Mouse (Mus musculus): Measurements from ENCODE around the gene Col9a2. TPM values are rescaled to one million over a fixed set of nuclear protein-coding genes. Genes with fewer than 3 reads are reported as not detected.
A peak's percentile ranks its signal among the peaks of the same experiment; 100 is the strongest.

Gene Col9a2
- polyA plus RNA-seq (2014; fragmentation: Nextera tagmentation; extraction: Ambion mirVana), result 2.2 and 3.8 TPM in 2 replicates

- DNase-seq (ENCODE audit: low spot score) (no peak), ATAC-seq (peak; percentile 31; the same call in 1 of the 2 replicates)
- Histone ChIP-seq H3K9me3 (replicated peaks; ENCODE audit: control insufficient read depth, low read length) (no peaks in the 10 kb centered on the region), H3K27me3 (replicated peaks; ENCODE audit: control insufficient read depth, insufficient read depth, low read length) (peaks cover 3% of the 10 kb centered on the region; the same call in 1 of the 2 replicates), H3K4me1 (ENCODE audit: control insufficient read depth, insufficient read depth, low read length) (peaks cover 2% of the 10 kb centered on the region; the same call in 1 of the 2 replicates), H3K4me3 (ENCODE audit: low read depth, low read length) (peak within 1 kb of the TSS; percentile 35), H3K27ac (ENCODE audit: low read depth, low read length) (no peak within 1 kb of the TSS), H3K36me3 (ENCODE audit: control insufficient read depth, insufficient read depth, low read length) (no peaks in the 10 kb centered on the region), H3K9ac (ENCODE audit: low read length) (peak within 1 kb of the TSS; percentile 53), H3K4me2 (ENCODE audit: low read length) (peak within 1 kb of the TSS; percentile 63)
- whole genome bisulfite sequencing, result 4% methylated on average over 46 of the region's 46 CpGs
Measured at GRCm38 (mm10) chr4:121039331-121040115, at the start of gene Col9a2. Gene Col9a2 (plus strand): TSS chr4:121039385.

- Histone ChIP-seq H3K27me3 (replicated peaks; ENCODE audit: control insufficient read depth, insufficient read depth, low read length) (no peaks in the 10 kb centered on the region), H3K4me3 (ENCODE audit: low read depth, low read length) (no peak overlapping the region), H3K4me2 (ENCODE audit: low read length) (no peak overlapping the region), H3K9ac (ENCODE audit: low read length) (no peak overlapping the region), H3K9me3 (replicated peaks; ENCODE audit: control insufficient read depth, low read length) (no peaks in the 10 kb centered on the region), H3K4me1 (ENCODE audit: control insufficient read depth, insufficient read depth, low read length) (no peaks in the 10 kb centered on the region), H3K36me3 (ENCODE audit: control insufficient read depth, insufficient read depth, low read length) (no peaks in the 10 kb centered on the region), H3K27ac (ENCODE audit: low read depth, low read length) (no peak overlapping the region)
- ATAC-seq (no peak), DNase-seq (ENCODE audit: low spot score) (no peak)
- 36% methylated on average over 2 of the region's 2 CpGs for WGBS
Measured at GRCm38 (mm10) chr4:120992284-120992683, 46.9 kb upstream of the Col9a2 start.

- H3K36me3 ChIP-seq (ENCODE audit: control insufficient read depth, insufficient read depth, low read length), result no peaks in the 10 kb centered on the region
- H3K9me3 ChIP-seq (replicated peaks; ENCODE audit: control insufficient read depth, low read length), result no peaks in the 10 kb centered on the region
- DNase-seq (ENCODE audit: low spot score) (no peak), ATAC-seq (no peak)
- H3K4me1 ChIP-seq (ENCODE audit: control insufficient read depth, insufficient read depth, low read length), result no peaks in the 10 kb centered on the region
- H3K27me3 ChIP-seq (replicated peaks; ENCODE audit: control insufficient read depth, insufficient read depth, low read length), result no peaks in the 10 kb centered on the region
- no peak overlapping the region for H3K4me3 ChIP-seq (ENCODE audit: low read depth, low read length)
- no peak overlapping the region for H3K27ac ChIP-seq (ENCODE audit: low read depth, low read length)
- H3K9ac ChIP-seq (ENCODE audit: low read length), result no peak overlapping the region
- no peak overlapping the region for H3K4me2 ChIP-seq (ENCODE audit: low read length)
- 90% methylated on average over 1 of the region's 1 CpGs for WGBS
Measured at GRCm38 (mm10) chr4:120993025-120993424, 46.2 kb upstream of the Col9a2 start.

GRCm38 (mm10) chr4:120995911-120996310 is 43.3 kb upstream of the Col9a2 start:
- Histone ChIP-seq H3K36me3 (ENCODE audit: control insufficient read depth, insufficient read depth, low read length) (no peaks in the 10 kb centered on the region), H3K4me3 (ENCODE audit: low read depth, low read length) (no peak overlapping the region), H3K4me2 (ENCODE audit: low read length) (no peak overlapping the region), H3K9ac (ENCODE audit: low read length) (no peak overlapping the region), H3K27ac (ENCODE audit: low read depth, low read length) (no peak overlapping the region), H3K4me1 (ENCODE audit: control insufficient read depth, insufficient read depth, low read length) (no peaks in the 10 kb centered on the region), H3K9me3 (replicated peaks; ENCODE audit: control insufficient read depth, low read length) (no peaks in the 10 kb centered on the region), H3K27me3 (replicated peaks; ENCODE audit: control insufficient read depth, insufficient read depth, low read length) (no peaks in the 10 kb centered on the region)
- no peak for ATAC-seq
- 81% methylated on average over 1 of the region's 1 CpGs for WGBS
- DNase-seq (ENCODE audit: low spot score), result no peak

GRCm38 (mm10) chr4:121001042-121001441 is 38.1 kb upstream of the Col9a2 start:
- 91% methylated on average over 2 of the region's 2 CpGs for WGBS
- DNase-seq (ENCODE audit: low spot score) (no peak), ATAC-seq (no peak)
- Histone ChIP-seq H3K9ac (ENCODE audit: low read length) (no peak overlapping the region), H3K4me3 (ENCODE audit: low read depth, low read length) (no peak overlapping the region), H3K27ac (ENCODE audit: low read depth, low read length) (no peak overlapping the region), H3K4me2 (ENCODE audit: low read length) (no peak overlapping the region), H3K27me3 (replicated peaks; ENCODE audit: control insufficient read depth, insufficient read depth, low read length) (no peaks in the 10 kb centered on the region), H3K36me3 (ENCODE audit: control insufficient read depth, insufficient read depth, low read length) (no peaks in the 10 kb centered on the region), H3K9me3 (replicated peaks; ENCODE audit: control insufficient read depth, low read length) (no peaks in the 10 kb centered on the region), H3K4me1 (ENCODE audit: control insufficient read depth, insufficient read depth, low read length) (peaks cover 24% of the 10 kb centered on the region)

- H3K4me1 ChIP-seq (ENCODE audit: control insufficient read depth, insufficient read depth, low read length), result peaks cover 24% of the 10 kb centered on the region
- no peaks in the 10 kb centered on the region for H3K27me3 ChIP-seq (replicated peaks; ENCODE audit: control insufficient read depth, insufficient read depth, low read length)
- no peak overlapping the region for H3K4me3 ChIP-seq (ENCODE audit: low read depth, low read length)
- DNase-seq (ENCODE audit: low spot score), result no peak
- H3K9ac ChIP-seq (ENCODE audit: low read length), result no peak overlapping the region
- H3K9me3 ChIP-seq (replicated peaks; ENCODE audit: control insufficient read depth, low read length), result no peaks in the 10 kb centered on the region
- peak overlapping the region; percentile 87 for H3K27ac ChIP-seq (ENCODE audit: low read depth, low read length)
- H3K4me2 ChIP-seq (ENCODE audit: low read length), result no peak overlapping the region
- WGBS, result 82% methylated on average over 1 of the region's 1 CpGs
- H3K36me3 ChIP-seq (ENCODE audit: control insufficient read depth, insufficient read depth, low read length), result no peaks in the 10 kb centered on the region
- ATAC-seq, result no peak
Measured at GRCm38 (mm10) chr4:121001659-121002058, 37.5 kb upstream of the Col9a2 start.

- H3K4me1 ChIP-seq (ENCODE audit: control insufficient read depth, insufficient read depth, low read length), result peaks cover 24% of the 10 kb centered on the region
- peak overlapping the region; percentile 49; the same call in 1 of the 2 replicates for H3K9ac ChIP-seq (ENCODE audit: low read length)
- peak; percentile 78 for ATAC-seq
- H3K27ac ChIP-seq (ENCODE audit: low read depth, low read length), result peak overlapping the region; percentile 87
- no peaks in the 10 kb centered on the region for H3K27me3 ChIP-seq (replicated peaks; ENCODE audit: control insufficient read depth, insufficient read depth, low read length)
- no peak overlapping the region for H3K4me3 ChIP-seq (ENCODE audit: low read depth, low read length)
- 16% methylated on average over 8 of the region's 8 CpGs for WGBS
- DNase-seq (ENCODE audit: low spot score), result peak; percentile 76
- peak overlapping the region; percentile 28 for H3K4me2 ChIP-seq (ENCODE audit: low read length)
- no peaks in the 10 kb centered on the region for H3K36me3 ChIP-seq (ENCODE audit: control insufficient read depth, insufficient read depth, low read length)
- no peaks in the 10 kb centered on the region for H3K9me3 ChIP-seq (replicated peaks; ENCODE audit: control insufficient read depth, low read length)
Measured at GRCm38 (mm10) chr4:121002400-121003171, 36.6 kb upstream of the Col9a2 start.

- Histone ChIP-seq H3K4me3 (ENCODE audit: low read depth, low read length) (no peak overlapping the region), H3K36me3 (ENCODE audit: control insufficient read depth, insufficient read depth, low read length) (no peaks in the 10 kb centered on the region), H3K4me1 (ENCODE audit: control insufficient read depth, insufficient read depth, low read length) (peaks cover 24% of the 10 kb centered on the region), H3K27me3 (replicated peaks; ENCODE audit: control insufficient read depth, insufficient read depth, low read length) (no peaks in the 10 kb centered on the region), H3K9ac (ENCODE audit: low read length) (no peak overlapping the region), H3K4me2 (ENCODE audit: low read length) (peak overlapping the region; percentile 35), H3K27ac (ENCODE audit: low read depth, low read length) (peak overlapping the region; percentile 86), H3K9me3 (replicated peaks; ENCODE audit: control insufficient read depth, low read length) (no peaks in the 10 kb centered on the region)
- ATAC-seq, result peak; percentile 74; the same call in 1 of the 2 replicates
- peak; percentile 91 for DNase-seq (ENCODE audit: low spot score)
- WGBS, result 14% methylated on average over 3 of the region's 3 CpGs
Measured at GRCm38 (mm10) chr4:121003611-121004091, 35.5 kb upstream of the Col9a2 start.

Measured in forebrain, embryonic 14.5 days (tissue).